Mouse (Mus musculus) kidney, adult 2 months (tissue): Measurements from ENCODE around the gene 9430015G10Rik.

Source experiments
- CTCF ChIP-seq: fragments of 200-500 bp; conservative IDR thresholded peaks from 2 replicates; pipeline ENCODE4 v1.5.1; 2011; ENCODE audit warnings: low read depth, mild to moderate bottlenecking, control low read depth, low read length, moderate library complexity, mixed read lengths; ENCODE audit not compliant: insufficient read depth, insufficient read length
- POLR2A ChIP-seq: fragments of 200-500 bp; IDR thresholded peaks from one replicate; pipeline ENCODE4 v1.6.1; 2011; ENCODE audit warnings: low read depth, low read length, control low read depth

DNA sequence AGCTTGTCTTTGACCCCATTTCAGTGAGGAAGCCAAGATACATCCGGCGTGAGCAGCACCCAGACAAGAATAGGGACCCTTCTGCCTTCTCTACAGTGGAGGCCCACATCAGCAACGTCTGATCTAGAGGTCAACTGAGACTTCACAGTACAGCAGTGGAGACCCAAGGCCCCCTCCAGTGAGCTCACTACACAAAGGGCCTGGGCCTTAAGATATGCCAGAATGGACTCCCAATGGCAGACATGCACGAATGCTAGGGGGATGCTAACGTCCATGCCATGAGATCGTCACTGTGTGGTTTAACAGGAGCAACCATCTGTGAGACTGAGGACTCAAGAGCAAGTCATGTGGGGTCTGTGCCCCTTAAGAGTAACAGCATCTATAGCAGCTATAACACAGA is 15.6 kb downstream of the 9430015G10Rik start:
- TF ChIP-seq CTCF (no peak), POLR2A (no peak)
